Mouse (Mus musculus): ENCODE results near the gene Pfkp. TPM values are rescaled to one million over a fixed set of nuclear protein-coding genes. Genes with fewer than 3 reads are reported as not detected.

Pfkp gene
- polyA plus RNA-seq, 1 experiment from 2014 or later: 40.8 TPM

- H3K27ac ChIP-seq: no peak overlapping the region
- H3K27me3 ChIP-seq (ENCODE audit: insufficient read depth, low read length): no peaks in the 10 kb centered on the region
- no peaks in the 10 kb centered on the region for H3K4me1 ChIP-seq (replicated peaks; ENCODE audit: insufficient read depth, low read length)
- no peaks in the 10 kb centered on the region for H3K9me3 ChIP-seq (replicated peaks; ENCODE audit: low read length)
- WGBS: 84% methylated on average over 10 of the region's 10 CpGs
- no peak for DNase-seq (ENCODE audit: low spot score)
- no peak for ATAC-seq (replicated peaks; ENCODE audit: low FRiP score, low read depth)
- H3K9ac ChIP-seq (ENCODE audit: low read depth, low read length): no peak overlapping the region
- TF ChIP-seq CTCF (IDR thresholded peaks at IDR 0.05; ENCODE audit: low read depth): peak; percentile 47
- no peak overlapping the region for H3K4me2 ChIP-seq (ENCODE audit: low read length)
- H3K36me3 ChIP-seq (ENCODE audit: insufficient read depth, low read length): no peaks in the 10 kb centered on the region
- no peak overlapping the region for H3K4me3 ChIP-seq (replicated peaks; ENCODE audit: low read depth, low read length)
Observed at GRCm38 (mm10) chr13:6602786-6603409, 45.7 kb downstream of the Pfkp start.

DNA sequence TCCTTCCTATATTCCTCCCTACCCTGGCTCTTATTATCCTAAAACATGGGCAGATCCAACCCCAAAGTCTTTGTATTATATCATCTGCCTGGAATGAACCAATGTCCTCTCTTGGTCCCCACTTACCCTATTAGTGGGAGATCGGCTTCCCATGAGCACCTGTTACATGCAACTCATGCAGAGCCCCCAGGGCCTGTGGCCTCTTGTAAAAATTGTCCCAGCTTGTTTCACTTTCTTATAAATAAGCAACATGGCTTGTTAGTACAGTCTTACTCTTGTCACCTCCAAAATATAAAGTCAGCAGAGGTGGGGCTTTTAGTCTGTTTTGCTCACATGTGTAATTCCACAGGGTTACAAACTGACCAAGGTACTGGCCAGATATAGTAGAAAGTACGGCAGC, 46.9 kb downstream of the Pfkp start:
- no peaks in the 10 kb centered on the region for H3K27me3 ChIP-seq (ENCODE audit: insufficient read depth, low read length)
- no peaks in the 10 kb centered on the region for H3K4me1 ChIP-seq (replicated peaks; ENCODE audit: insufficient read depth, low read length)
- H3K4me2 ChIP-seq (ENCODE audit: low read length): no peak overlapping the region
- no peak overlapping the region for H3K4me3 ChIP-seq (replicated peaks; ENCODE audit: low read depth, low read length)
- TF ChIP-seq CTCF (IDR thresholded peaks at IDR 0.05; ENCODE audit: low read depth): no peak
- no peak overlapping the region for H3K27ac ChIP-seq
- no peak overlapping the region for H3K9ac ChIP-seq (ENCODE audit: low read depth, low read length)
- 90% methylated on average over 2 of the region's 2 CpGs for WGBS
- no peaks in the 10 kb centered on the region for H3K36me3 ChIP-seq (ENCODE audit: insufficient read depth, low read length)
- H3K9me3 ChIP-seq (replicated peaks; ENCODE audit: low read length): no peaks in the 10 kb centered on the region
- no peak for ATAC-seq (replicated peaks; ENCODE audit: low FRiP score, low read depth)
- no peak for DNase-seq (ENCODE audit: low spot score)

- Histone ChIP-seq H3K4me1 (replicated peaks; ENCODE audit: insufficient read depth, low read length) (no peaks in the 10 kb centered on the region), H3K4me2 (ENCODE audit: low read length) (no peak overlapping the region), H3K9ac (ENCODE audit: low read depth, low read length) (no peak overlapping the region), H3K9me3 (replicated peaks; ENCODE audit: low read length) (no peaks in the 10 kb centered on the region), H3K36me3 (ENCODE audit: insufficient read depth, low read length) (no peaks in the 10 kb centered on the region), H3K4me3 (replicated peaks; ENCODE audit: low read depth, low read length) (no peak overlapping the region), H3K27me3 (ENCODE audit: insufficient read depth, low read length) (no peaks in the 10 kb centered on the region), H3K27ac (no peak overlapping the region)
- TF ChIP-seq CTCF (IDR thresholded peaks at IDR 0.05; ENCODE audit: low read depth): no peak
- DNase-seq (ENCODE audit: low spot score) (no peak), ATAC-seq (replicated peaks; ENCODE audit: low FRiP score, low read depth) (no peak)
- WGBS: 76% methylated on average over 8 of the region's 8 CpGs
Observed at GRCm38 (mm10) chr13:6600626-6601025, 48.0 kb downstream of the Pfkp start.

- no peaks in the 10 kb centered on the region for H3K4me1 ChIP-seq (replicated peaks; ENCODE audit: insufficient read depth, low read length)
- no peak overlapping the region for H3K4me2 ChIP-seq (ENCODE audit: low read length)
- 0 out of 2 replicates have a peak, but pooled peaks cover 3% of the 10 kb centered on the region for H3K36me3 ChIP-seq (ENCODE audit: insufficient read depth, low read length)
- H3K27me3 ChIP-seq (ENCODE audit: insufficient read depth, low read length): no peaks in the 10 kb centered on the region
- no peak for ATAC-seq (replicated peaks; ENCODE audit: low FRiP score, low read depth)
- no peak for DNase-seq (ENCODE audit: low spot score)
- no peak overlapping the region for H3K9ac ChIP-seq (ENCODE audit: low read depth, low read length)
- no peak for TF ChIP-seq CTCF (IDR thresholded peaks at IDR 0.05; ENCODE audit: low read depth)
- no peak overlapping the region for H3K4me3 ChIP-seq (replicated peaks; ENCODE audit: low read depth, low read length)
- H3K9me3 ChIP-seq (replicated peaks; ENCODE audit: low read length): no peaks in the 10 kb centered on the region
- H3K27ac ChIP-seq: no peak overlapping the region
- WGBS: 89% methylated on average over 16 of the region's 16 CpGs
Observed at GRCm38 (mm10) chr13:6597801-6598200, 50.8 kb downstream of the Pfkp start.

DNA sequence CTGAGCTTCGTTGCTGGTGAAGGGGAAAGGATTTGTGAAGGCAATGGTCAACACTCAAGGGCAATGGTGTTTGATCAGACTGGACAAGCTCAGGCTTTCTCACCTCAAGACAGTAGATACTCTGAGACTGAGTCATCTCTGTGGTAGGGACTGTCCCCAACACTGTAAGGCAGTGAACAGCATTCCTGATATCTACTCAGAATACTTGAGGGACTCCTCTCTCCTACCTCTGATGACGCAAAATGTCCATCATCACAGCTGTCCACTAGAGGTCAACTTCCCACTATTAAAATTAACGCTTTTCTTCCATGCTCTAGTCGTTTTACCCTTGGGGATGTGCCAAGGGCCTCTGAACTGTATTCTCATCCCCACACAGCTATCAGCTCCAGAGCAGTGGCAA, 53.2 kb downstream of the Pfkp start:
- Histone ChIP-seq H3K9ac (ENCODE audit: low read depth, low read length) (no peak overlapping the region), H3K4me1 (replicated peaks; ENCODE audit: insufficient read depth, low read length) (no peaks in the 10 kb centered on the region), H3K4me2 (ENCODE audit: low read length) (no peak overlapping the region), H3K36me3 (ENCODE audit: insufficient read depth, low read length) (0 out of 2 replicates have a peak, but pooled peaks cover 3% of the 10 kb centered on the region), H3K4me3 (replicated peaks; ENCODE audit: low read depth, low read length) (no peak overlapping the region), H3K27ac (no peak overlapping the region), H3K27me3 (ENCODE audit: insufficient read depth, low read length) (no peaks in the 10 kb centered on the region), H3K9me3 (replicated peaks; ENCODE audit: low read length) (no peaks in the 10 kb centered on the region)
- ATAC-seq (replicated peaks; ENCODE audit: low FRiP score, low read depth): no peak
- 75% methylated on average over 4 of the region's 4 CpGs for WGBS
- DNase-seq (ENCODE audit: low spot score): no peak
- TF ChIP-seq CTCF (IDR thresholded peaks at IDR 0.05; ENCODE audit: low read depth): no peak

- WGBS: 39% methylated on average over 3 of the region's 3 CpGs
- DNase-seq (ENCODE audit: low spot score): no peak
Observed at GRCm38 (mm10) chr13:6590846-6591245, 57.7 kb downstream of the Pfkp start.

DNA sequence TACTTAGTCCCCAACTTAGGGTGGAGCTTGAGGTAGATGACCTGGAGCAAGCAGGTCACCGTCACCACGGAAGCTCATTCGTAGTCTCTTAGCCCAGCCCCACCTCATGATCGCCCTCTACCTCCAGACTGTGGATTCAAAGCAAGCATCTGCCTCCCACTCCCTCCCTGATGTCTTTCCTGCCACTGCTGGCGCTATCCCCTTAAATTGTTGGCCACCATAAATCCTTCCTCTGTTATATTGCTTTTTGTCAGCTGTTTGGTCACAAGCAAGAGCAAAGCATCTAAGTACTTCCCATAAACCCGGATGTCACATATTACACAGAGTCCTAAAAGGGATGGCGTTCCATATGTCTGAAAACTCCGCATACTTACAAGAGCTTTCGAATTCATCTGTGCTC, 62.6 kb downstream of the Pfkp start:
- no peak overlapping the region for H3K4me2 ChIP-seq (ENCODE audit: low read length)
- 0 out of 2 replicates have a peak, but pooled peaks cover 8% of the 10 kb centered on the region for H3K36me3 ChIP-seq (ENCODE audit: insufficient read depth, low read length)
- no peak overlapping the region for H3K9ac ChIP-seq (ENCODE audit: low read depth, low read length)
- no peak overlapping the region for H3K4me3 ChIP-seq (replicated peaks; ENCODE audit: low read depth, low read length)
- H3K9me3 ChIP-seq (replicated peaks; ENCODE audit: low read length): no peaks in the 10 kb centered on the region
- WGBS: 56% methylated on average over 9 of the region's 9 CpGs
- peak; percentile 28; the same call in 1 of the 2 replicates for TF ChIP-seq CTCF (IDR thresholded peaks at IDR 0.05; ENCODE audit: low read depth)
- peak; percentile 56 for DNase-seq (ENCODE audit: low spot score)
- H3K27me3 ChIP-seq (ENCODE audit: insufficient read depth, low read length): no peaks in the 10 kb centered on the region
- H3K4me1 ChIP-seq (replicated peaks; ENCODE audit: insufficient read depth, low read length): no peaks in the 10 kb centered on the region
- ATAC-seq (replicated peaks; ENCODE audit: low FRiP score, low read depth): no peak
- H3K27ac ChIP-seq: no peak overlapping the region

More at GRCm38 (mm10) chr13:6590846-6591245, 57.7 kb downstream of the Pfkp start:
- Histone ChIP-seq H3K27ac (no peak overlapping the region), H3K27me3 (ENCODE audit: insufficient read depth, low read length) (no peaks in the 10 kb centered on the region), H3K4me2 (ENCODE audit: low read length) (no peak overlapping the region), H3K36me3 (ENCODE audit: insufficient read depth, low read length) (0 out of 2 replicates have a peak, but pooled peaks cover 3% of the 10 kb centered on the region), H3K9me3 (replicated peaks; ENCODE audit: low read length) (no peaks in the 10 kb centered on the region), H3K4me1 (replicated peaks; ENCODE audit: insufficient read depth, low read length) (no peaks in the 10 kb centered on the region), H3K9ac (ENCODE audit: low read depth, low read length) (no peak overlapping the region), H3K4me3 (replicated peaks; ENCODE audit: low read depth, low read length) (no peak overlapping the region)
- no peak for TF ChIP-seq CTCF (IDR thresholded peaks at IDR 0.05; ENCODE audit: low read depth)
- no peak for ATAC-seq (replicated peaks; ENCODE audit: low FRiP score, low read depth)
